In genomic region chr17:31557947-31558542, GRCm38 (mm10) we compare ENCODE assay signal across 9 mouse cellular contexts. TPM values are rescaled to one million over a fixed set of nuclear protein-coding genes. Genes with fewer than 3 reads are reported as not detected.
A peak's percentile ranks its signal among the peaks of the same experiment; 100 is the strongest.
DNase-seq lines count a peak whose midpoint lies in the region; ATAC-seq and TF ChIP-seq lines count a peak whose summit lies in the region.
"Had no signal": no experiment of that assay in that cellular context is flagged by ENCODE, and none has a peak within 500 bp of the region (broad histone marks: within the 10 kb centered on the region; RNA-seq: fewer than 3 reads in every experiment).

No protein-coding gene starts in this region.

- WGBS in midbrain, embryonic 15.5 days, result 75% methylated on average over 10 of the region's 10 CpGs

- H3K4me1 ChIP-seq in E14TG2a.4 (replicated peaks; ENCODE audit: low read depth, low read length), result peaks cover 33% of the 10 kb centered on the region
- peaks cover 10% of the 10 kb centered on the region; the same call in 1 of the 2 replicates for H3K4me1 ChIP-seq in midbrain, embryonic 15.5 days

- DNase-seq in heart, adult 11 months, result peak; percentile 92
- DNase-seq in heart, adult 8-10 months (ENCODE audit: low spot score), result no peak
- no peak for DNase-seq in gastrocnemius, postnatal 4 days (ENCODE audit: low spot score in 2 of 2)
- no peak for DNase-seq in cerebellum, adult 18-20 months
- no peak for DNase-seq in adrenal gland, postnatal 36 days

- H3K27ac ChIP-seq in midbrain, embryonic 15.5 days, result peak overlapping the region; percentile 40; the same call in 1 of the 2 replicates
- H3K27ac ChIP-seq: liver, embryonic 14.5 days had no signal

- peaks cover 43% of the 10 kb centered on the region for H3K9me3 ChIP-seq in E14TG2a.4 (ENCODE audit: low read length)
- no peaks in the 10 kb centered on the region for H3K9me3 ChIP-seq in midbrain, embryonic 15.5 days

- no peak overlapping the region for H3K4me2 ChIP-seq in midbrain, embryonic 15.5 days

- H3K9ac ChIP-seq in midbrain, embryonic 15.5 days, result no peak overlapping the region
- H3K9ac ChIP-seq: liver, embryonic 14.5 days had no signal

- TF ChIP-seq CTCF in E14TG2a.4 (conservative IDR thresholded peaks at IDR 0.05; ENCODE audit: low read length), result no peak

- H3K36me3 ChIP-seq in E14TG2a.4 (ENCODE audit: insufficient read depth, low read length), result peaks cover 48% of the 10 kb centered on the region
- no peaks in the 10 kb centered on the region for H3K36me3 ChIP-seq in midbrain, embryonic 15.5 days (replicated peaks)

- peak overlapping the region; percentile 91 for H3K4me3 ChIP-seq in E14TG2a.4 (replicated peaks; ENCODE audit: low read length)
- H3K4me3 ChIP-seq in midbrain, embryonic 15.5 days, result no peak overlapping the region

- no peaks in the 10 kb centered on the region for H3K27me3 ChIP-seq in E14TG2a.4 (ENCODE audit: insufficient read depth, low read length)
- no peaks in the 10 kb centered on the region for H3K27me3 ChIP-seq in midbrain, embryonic 15.5 days (replicated peaks)

- peak; percentile 23; the same call in 1 of the 2 replicates for ATAC-seq in granulocyte monocyte progenitor cell, adult 5-6 weeks (replicated peaks; ENCODE audit: poor library complexity, severe bottlenecking)
- no peak; the same call in 1 of the 2 replicates for ATAC-seq in midbrain, embryonic 15.5 days (replicated peaks)

RNA-seq across cellular contexts. Expression of gene Pknox1, which starts 6.5 kb away (rescaled TPM):
- total RNA-seq in heart, adult 8-10 months (2022), result 10 to 100 TPM in 2 of 4 experiments, 1 to 10 TPM in 2; 7.4 to 13.1 (median 10.4) TPM
- 19.0 and 32.7 TPM in 2 replicates for total RNA-seq in granulocyte monocyte progenitor cell, adult 5-6 weeks (2014; fragmentation: Nextera tagmentation)
- total RNA-seq in granulocyte monocyte progenitor cell, adult 5-6 weeks (2017), result 21.2 and 30.7 TPM in 2 replicates
- polyA plus RNA-seq in midbrain, embryonic 15.5 days (2015; fragmentation: Nextera tagmentation; extraction: Ambion mirVana), result 21.0 and 21.6 TPM in 2 replicates
- total RNA-seq in gastrocnemius, postnatal 4 days (2021), result 10 to 100 TPM; 22.5 to 28.9 TPM
- total RNA-seq in adrenal gland, postnatal 36 days (2021), result 10 to 100 TPM; 19.9 to 24.0 TPM

RNA-seq across cellular contexts. Expression of gene Ndufv3, which starts 38.1 kb away (rescaled TPM):
- total RNA-seq in heart, adult 8-10 months (2022), result 1,000 to 10,000 TPM; 1,464 to 1,614 (median 1,563) TPM
- 195 and 260 TPM in 2 replicates for total RNA-seq in granulocyte monocyte progenitor cell, adult 5-6 weeks (2014; fragmentation: Nextera tagmentation)
- 207 and 212 TPM in 2 replicates for total RNA-seq in granulocyte monocyte progenitor cell, adult 5-6 weeks (2017)
- 426 and 433 TPM in 2 replicates for polyA plus RNA-seq in midbrain, embryonic 15.5 days (2015; fragmentation: Nextera tagmentation; extraction: Ambion mirVana)
- total RNA-seq in gastrocnemius, postnatal 4 days (2021), result 100 to 1,000 TPM; 385 to 388 TPM
- 100 to 1,000 TPM; 372 to 422 TPM for total RNA-seq in adrenal gland, postnatal 36 days (2021)

RNA-seq across cellular contexts. Expression of gene Wdr4, which starts 38.3 kb away (rescaled TPM):
- total RNA-seq in heart, adult 8-10 months (2022), result 1 to 10 TPM; 6.4 to 7.1 (median 6.8) TPM
- 14.6 and 31.9 TPM in 2 replicates for total RNA-seq in granulocyte monocyte progenitor cell, adult 5-6 weeks (2014; fragmentation: Nextera tagmentation)
- total RNA-seq in granulocyte monocyte progenitor cell, adult 5-6 weeks (2017), result 17.0 and 20.8 TPM in 2 replicates
- 42.2 and 45.3 TPM in 2 replicates for polyA plus RNA-seq in midbrain, embryonic 15.5 days (2015; fragmentation: Nextera tagmentation; extraction: Ambion mirVana)
- total RNA-seq in gastrocnemius, postnatal 4 days (2021), result 10 to 100 TPM; 14.2 TPM
- total RNA-seq in adrenal gland, postnatal 36 days (2021), result 10 to 100 TPM; 20.5 to 24.0 TPM
